Mouse (Mus musculus): Measurements from ENCODE around the gene Fbxw18.
"Not testable (repeated sequence)": the region's sequence is repeated elsewhere in the genome, so short reads cannot be mapped to it uniquely, and the experiment has no call there.

GRCm38 (mm10) chr9:109702600-109702999 lies at the start of gene Fbxw18:
- not testable (repeated sequence) for TF ChIP-seq MAFK (IDR thresholded peaks at IDR 0.05; ENCODE audit: insufficient read depth, low read depth, low read length); ZNF384 (IDR thresholded peaks at IDR 0.05; ENCODE audit: low read depth, low read length); CHD2 (IDR thresholded peaks at IDR 0.05; ENCODE audit: low read depth, low read length)

All from ES-E14 (cell line).